Mouse (Mus musculus): ENCODE data around the gene Pdzk1.
A peak's percentile ranks its signal among the peaks of the same experiment; 100 is the strongest.

Pdzk1 gene

DNA sequence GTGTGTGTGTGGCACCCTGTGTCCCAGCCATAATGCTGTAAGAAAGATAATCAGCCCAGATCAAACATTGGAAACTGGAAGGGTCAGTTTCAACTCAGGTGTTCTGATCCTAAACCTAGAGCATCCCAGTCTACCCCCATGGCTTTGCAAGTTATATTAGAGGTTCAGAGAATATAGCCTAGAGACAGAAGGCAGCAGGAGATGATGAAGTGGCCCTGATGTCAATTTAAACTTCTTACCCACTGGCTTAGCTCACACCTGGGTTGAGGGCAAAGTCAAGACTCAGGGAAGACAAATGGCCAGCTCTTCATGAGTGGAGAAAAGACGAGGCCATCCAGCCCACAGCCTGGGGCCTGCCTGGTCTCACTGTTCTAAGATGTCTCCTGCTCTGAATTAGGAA lies at the start of gene Pdzk1, which contains the start of gene Cd160:
Gene Pdzk1, plus strand, starts transcription at position 301 of the 400 bp plus-strand sequence.
Gene Cd160, minus strand, starts transcription at position 368 of the 400 bp plus-strand sequence.
- no peak for DNase-seq

DNA sequence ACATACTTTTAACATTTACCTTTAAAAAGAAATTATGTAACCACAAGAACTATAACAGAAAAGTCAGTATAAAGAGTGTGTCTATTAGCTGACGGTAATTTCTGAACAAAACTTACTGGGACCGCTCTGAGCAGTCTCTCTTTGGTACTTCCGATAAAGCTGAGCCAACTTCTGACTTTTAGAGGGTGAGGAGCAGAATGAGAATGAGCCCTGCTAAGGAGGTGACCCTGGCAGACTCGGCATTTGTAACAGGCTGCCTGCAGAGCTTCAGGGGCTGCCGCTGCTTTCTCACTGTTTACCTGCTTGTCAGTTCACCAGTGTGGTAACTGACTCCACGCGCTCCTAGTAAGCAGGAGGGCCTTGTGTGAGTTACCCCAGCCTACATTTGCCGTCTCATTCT lies 46.8 kb upstream of the Pdzk1 start:
- no peak for DNase-seq

DNA sequence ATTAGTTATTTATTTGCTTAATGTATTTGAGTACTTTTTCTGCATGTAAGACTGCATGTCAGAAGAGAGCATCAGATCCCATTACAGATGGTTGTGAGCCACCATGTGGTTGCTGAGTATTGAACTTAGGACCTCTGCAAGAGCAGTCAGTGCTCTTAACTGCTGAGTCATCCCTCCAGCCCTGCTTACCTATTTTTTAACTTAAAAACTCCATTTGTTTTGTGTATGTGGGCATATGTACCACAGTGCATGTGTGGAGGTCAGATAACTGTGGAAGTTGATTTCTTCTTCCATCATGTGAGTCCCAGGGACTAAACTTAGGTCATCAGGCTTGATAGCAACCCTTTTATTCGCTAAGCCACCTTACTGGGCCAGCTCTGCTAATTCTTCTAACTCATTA lies 41.3 kb upstream of the Pdzk1 start:
- no peak for DNase-seq

DNA sequence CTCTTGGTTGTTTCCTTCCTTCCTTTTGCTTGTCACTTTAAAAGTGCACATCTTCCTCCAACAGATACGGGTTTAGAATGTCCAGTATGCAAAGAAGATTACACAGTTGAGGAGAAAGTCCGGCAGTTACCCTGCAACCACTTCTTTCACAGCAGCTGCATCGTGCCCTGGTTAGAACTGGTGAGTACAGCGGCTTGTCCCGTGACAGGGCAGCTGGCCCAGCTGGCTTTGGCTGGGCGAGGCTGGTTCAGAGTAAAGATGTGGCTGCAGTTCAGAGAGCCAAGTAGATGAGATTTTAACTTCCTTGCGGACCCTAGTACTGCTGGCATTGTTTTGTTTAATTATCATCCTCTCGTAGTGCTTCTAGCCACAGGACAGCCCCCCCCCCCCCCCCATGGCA lies 40.6 kb upstream of the Pdzk1 start:
- peak; percentile 58 for DNase-seq

DNA sequence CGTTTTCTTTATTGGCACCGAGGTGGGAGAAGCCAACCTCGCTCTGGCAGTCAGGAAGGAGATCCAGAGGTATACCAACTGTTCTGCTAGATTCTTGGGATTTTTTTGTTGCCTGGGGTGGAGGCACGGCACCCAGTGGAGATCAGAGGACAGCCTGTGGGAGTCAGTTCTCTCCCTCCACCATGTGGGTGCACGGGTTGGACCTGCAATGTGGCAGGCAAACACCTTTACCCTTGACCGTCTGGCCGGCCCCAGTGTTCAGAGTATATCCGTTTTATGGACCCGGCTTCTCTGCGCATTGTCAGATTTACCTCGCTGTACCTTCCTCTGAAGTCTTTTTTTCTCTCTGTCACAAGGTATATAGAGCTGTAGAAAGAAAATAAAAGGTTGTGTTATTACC lies 28.8 kb upstream of the Pdzk1 start:
- no peak for DNase-seq

DNA sequence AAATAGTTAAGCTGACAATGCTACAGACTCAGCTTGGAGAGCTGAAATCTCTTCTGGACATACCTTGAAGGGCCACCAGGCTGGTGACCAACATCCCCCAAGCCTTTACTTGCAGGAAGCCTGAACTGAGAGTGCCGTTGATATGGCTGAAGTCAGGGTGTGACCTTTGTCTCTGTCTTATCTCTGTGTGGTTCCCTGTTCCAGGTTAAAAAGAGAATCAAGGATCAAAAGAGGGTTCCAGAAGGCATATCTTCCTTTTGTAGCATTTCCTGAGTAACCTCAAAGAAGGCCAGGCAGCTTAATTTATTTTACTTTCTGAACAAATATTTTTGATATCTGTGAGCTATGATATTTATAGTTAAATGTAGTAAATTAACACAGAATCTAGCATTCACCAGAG lies 26.9 kb upstream of the Pdzk1 start:
- DNase-seq: no peak

DNA sequence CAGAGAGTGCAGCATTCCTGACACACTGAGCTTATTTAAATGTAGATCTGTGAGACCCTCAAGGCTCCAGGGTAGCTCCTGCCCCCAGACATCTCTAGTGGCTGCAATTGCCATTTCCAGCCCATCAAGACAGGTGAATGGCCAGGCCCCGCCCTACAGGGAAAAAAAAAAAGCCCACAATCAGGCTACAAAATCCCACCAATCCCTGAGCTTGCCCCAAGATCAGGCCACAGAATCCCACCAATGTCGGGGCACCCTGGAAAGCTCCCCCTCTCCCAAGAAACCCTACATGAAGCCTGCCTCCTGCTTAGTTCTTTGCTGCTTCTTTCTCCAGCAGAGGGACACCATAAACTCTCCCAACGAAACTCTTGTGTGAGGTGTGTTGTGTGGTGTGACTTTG lies 20.9 kb upstream of the Pdzk1 start:
- DNase-seq: no peak

DNA sequence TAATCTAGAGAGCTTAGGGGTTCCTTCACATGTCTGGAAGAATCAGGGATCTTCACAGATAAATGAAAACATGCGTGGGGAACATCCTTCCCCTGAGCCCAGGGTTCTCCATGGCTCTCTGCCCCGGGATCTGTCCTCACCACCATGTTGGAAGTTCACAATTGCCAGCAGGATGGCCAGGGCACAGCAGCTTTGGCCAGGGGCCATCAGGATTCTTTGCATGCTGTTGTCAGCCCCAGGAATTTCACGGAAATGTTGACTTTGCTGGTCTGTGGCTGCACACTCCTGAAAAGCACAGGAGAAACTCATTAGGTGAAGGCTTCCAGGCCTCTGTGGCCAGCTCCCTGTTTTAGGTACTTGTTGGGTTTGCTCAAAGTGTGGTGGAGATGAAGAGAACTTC lies 20.4 kb upstream of the Pdzk1 start:
- DNase-seq: no peak

DNA sequence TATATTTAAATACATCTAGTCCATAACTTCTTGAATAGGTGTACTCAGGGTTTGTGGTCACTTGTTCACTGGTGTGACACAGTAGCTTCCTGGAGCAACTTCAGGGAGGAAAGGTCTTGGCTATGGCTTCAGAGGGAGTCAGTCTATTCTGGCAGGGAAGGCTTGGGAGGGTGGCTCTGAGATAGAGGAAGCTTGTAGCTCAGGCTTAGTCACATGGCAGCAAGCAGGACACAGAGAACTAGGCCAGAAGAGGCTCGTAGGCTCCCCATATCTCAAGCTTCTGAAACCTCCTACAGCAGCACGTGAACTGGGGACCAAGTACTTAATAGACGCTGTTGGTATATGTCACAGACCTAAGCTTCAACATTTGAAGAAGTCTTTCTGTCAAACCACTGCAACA lies 17.9 kb upstream of the Pdzk1 start:
- no peak for DNase-seq

DNA sequence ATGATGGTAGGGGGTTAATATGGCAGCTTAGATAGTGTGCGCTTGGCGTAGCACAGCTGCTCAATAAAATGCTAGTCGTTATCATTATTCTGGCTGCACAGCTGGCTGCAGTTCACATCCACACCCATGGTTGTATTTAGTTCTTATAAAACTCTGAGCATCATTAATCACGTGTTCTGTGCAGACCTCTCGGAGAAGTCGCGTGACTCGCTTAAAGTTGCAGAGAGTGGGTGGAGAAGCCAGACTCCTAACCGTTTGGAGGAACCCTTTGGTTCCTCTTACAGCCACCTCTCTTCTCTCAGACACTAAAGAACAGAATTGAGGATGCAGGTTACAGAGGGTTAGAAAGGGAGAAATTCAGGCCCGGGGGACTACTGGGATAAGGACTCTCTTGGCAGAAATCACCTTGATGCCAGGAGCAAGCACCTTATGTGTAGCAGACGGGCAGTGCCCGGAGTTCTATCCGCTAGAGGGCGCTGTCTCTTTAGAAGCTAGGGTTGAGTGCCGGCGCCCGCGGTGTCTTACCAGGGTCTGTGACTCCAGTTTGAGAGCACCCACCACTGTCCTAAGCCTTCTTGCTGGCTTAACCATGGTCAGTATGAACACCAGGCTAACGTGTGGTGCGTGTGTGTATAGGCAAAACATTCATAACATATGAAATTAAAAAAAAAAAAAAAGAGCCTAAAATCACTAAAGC lies 16.5 kb upstream of the Pdzk1 start:
- peak; percentile 92 for DNase-seq

DNA sequence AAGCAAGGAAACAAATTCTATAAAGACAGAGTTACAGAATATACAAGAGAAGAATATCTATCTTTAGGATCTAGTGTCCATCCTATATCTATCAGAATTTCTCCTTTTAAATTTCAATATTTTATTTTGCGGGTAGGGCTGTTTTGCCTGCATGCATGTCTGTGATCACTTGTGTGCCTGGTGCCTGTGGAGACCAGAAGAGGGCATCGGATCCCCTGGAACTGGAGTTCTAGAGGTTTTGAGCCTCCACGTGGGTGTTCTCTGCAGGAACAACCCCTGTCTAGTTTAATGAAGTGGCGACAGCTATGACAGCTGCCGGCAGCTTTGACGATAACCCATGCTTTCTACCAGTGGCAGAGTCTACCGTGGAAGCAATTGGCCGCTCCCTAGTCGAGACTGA lies 16.0 kb upstream of the Pdzk1 start:
- DNase-seq: peak; percentile 80

DNA sequence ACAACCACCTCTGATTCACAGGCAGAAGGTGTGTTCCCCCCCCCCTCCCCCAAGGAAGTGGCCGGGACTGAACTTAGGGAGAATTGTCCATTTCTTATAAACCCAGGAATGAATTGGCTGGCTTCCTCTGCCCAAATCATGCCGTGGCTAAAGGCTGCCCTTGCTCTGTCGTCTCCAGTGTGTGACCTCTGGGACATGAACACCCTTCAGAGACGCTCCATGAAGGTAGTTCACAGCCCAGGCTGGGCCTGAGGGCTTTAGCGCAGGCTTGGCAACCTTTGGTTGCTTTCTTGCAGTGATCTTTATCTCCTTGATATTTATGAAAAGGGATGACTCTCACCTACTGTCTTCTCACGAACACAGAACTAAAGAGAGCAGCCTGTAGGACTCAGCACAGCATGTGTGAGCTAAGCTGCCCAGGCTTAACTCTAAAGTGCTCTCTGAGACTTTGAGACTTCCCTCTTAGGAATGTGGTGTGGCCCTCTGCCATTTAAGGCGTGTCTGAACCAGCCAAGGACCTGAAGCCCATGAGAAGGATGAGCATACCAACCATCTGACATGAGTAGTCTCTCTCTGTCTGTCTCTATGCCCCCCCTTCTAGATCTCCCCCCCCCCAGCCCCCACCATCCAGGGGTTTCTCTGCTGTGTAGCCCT lies 15.4 kb upstream of the Pdzk1 start:
- DNase-seq: peak; percentile 89

DNA sequence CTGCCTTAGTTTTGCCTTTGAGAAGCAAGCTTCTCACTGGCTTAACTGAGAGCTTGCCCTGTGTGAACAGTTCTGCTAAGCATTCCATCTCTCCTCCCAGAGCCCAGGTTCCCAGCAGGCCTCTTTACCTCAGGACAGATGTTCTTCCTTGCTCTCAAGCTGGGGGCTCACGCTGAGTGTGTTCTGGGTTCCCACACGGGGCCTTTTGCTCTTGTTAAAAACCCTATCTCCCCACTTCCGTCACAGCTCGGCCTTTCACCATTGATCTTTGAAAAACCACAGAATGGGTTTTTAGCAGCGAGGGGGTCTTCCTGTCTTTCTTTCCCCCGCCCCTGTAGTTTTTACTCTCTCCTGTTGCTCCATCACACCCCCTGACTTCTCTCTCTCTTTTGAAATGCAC lies 14.7 kb upstream of the Pdzk1 start:
- no peak for DNase-seq

DNA sequence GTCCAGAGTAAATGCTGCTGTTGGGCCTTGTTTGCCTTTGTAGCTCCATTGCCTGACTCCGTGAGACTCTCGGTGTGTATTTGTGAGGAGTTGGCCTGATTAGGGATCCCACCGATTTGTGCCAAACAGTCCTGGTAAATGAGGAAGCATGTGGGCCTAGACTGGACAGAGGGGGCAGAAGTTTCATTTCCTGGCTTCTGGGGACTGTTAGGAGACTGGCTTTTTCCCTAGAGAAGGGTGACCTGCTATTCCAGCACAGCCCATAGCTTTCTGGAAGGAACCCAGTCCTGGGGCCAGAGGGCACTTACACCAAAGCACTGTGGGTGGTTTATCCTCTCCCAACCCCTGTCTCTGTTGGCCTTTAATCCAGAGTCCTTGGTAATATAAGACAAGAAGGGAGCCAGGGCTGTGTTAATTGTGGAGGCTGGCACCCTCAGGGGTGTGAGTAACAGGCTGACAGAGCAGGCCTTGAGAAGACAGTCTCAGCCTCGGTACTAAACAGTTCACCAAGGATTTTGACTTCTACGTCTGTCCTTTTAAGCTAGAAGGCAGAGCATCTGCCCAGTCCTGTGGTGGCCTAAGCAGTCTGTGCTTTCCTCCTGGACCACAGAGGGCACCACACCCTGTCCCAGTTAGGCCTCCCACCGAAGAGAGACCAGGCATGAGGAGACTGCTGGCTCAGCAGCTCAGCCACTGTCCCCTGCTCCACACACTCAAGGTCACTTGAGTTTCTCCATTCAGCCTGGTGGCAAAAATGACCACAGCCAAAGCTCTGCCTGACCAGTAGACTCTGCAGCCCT lies 8.8 kb upstream of the Pdzk1 start:
- DNase-seq: peak; percentile 93

DNA sequence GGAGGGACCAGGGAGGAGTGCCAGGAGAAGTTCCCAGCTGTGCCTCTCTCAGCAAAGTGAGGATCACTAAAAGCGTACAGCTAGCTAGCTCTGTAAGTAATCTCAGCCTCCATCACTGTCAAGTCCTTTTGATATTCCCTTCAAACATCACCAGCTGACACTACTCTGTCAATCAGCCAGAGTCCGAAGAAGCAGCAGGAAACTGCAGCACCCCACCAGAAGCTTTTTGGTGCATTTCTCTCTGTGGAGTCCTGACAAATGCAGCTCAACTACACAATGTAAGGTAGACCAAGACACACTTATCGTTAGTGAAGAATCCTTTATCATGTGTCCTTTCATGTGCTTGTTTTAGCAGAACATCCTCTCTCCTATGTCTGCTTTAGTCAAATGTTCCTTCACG lies 7.5 kb upstream of the Pdzk1 start:
- DNase-seq: no peak

DNA sequence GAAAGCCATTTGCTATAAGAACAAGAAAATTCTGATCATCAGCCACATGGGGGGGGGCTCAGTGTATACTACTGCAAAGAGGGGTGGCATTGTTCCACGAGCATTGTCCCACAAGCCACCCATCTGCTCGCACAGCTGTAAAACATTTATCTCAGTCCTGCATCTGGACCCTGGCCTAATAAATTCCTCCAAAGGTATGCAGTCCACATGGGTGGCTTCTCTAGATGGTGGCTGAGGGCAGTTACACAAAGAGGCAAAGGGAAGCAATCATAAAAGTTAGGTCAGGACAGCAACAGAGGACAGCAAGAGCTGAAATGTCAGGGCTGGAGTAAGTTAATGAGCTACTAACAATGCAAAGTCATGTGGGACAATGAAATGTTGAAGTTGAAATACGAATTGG lies 5.4 kb upstream of the Pdzk1 start:
- DNase-seq: peak; percentile 77

DNA sequence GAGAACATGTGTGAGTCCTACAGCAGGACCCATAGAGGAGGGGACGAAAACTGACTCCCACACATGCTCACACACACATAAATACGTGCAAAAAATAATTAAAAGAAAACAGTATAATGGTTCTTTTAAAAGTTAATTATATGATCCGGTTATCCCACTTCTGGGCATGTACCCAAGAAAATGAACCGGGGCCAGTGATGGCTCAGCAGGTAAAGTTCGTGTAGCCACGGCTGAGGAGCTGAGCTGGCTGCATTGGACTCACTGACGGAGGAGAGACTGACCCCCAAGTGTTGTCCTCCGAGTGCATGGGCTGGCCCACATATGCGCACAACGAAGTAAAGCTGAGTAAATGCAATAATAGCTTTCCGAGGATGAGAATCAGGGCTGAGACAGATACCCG lies 4.5 kb upstream of the Pdzk1 start:
- peak; percentile 90 for DNase-seq

DNA sequence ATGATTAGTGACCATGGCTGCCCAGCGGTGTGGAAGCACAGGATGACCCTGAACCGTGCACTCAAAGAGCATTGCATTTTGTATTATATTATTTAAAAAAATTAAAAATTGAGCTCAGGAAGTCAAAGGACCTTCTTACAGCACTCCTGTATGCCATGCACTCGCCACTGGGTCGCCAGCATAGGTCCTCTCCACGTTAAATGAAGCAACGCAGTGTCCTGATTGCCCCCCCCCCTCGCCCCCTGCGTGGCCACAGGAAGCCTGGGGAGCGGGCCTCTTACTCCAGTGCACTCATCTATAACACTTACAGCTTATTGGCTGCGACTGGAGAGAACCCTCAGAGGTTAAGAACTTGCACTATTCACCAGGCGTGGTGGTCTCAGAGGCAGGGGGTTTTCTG lies 3.8 kb upstream of the Pdzk1 start:
- peak; percentile 12 for DNase-seq

DNA sequence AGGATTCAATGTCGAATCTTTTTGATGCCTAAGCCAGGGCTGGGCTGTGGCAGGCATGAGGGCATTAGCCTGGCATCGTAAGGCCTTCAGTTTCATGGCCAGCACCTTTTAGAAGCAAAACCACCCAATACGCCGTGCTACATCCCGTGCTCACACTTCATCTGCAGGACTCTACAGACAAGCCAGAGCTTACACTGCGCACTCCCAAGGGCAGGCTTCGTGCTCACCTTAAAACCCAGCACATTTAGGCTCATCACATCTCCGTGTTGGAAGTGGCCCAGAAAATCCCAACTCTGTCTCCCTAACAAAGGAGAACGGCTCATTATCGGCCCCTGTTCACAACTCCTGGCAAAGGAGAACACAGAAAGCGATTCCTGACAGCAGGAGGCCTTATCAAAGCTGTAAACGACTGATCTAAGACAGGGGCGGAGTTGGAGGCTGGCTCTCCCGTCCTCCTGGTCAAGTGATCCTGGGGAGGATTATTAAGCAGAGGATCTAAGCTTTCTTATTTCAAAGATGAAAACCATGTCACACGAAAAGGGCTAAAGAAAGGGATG lies 698 bp upstream of the Pdzk1 start:
- peak; percentile 44 for DNase-seq

DNA sequence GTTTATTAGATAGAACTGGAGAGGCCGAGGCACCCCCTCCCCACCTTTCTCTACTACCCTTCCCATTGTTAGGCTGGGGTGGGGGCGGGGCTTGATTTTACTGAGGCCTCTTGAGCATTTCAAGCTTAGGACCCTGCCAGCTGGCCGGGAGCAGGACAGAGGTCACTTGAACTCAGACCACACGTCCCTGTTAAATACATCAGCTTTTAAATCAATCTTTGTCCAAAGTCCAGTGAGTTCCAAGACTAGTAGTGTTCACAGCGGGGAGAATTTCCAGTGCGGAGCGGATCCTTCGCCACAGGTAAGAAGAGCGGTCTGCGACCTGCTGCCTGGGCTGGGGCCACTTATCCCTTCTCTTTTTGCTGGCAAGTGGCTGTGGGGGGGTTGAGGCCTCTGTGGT lies 772 bp downstream of the Pdzk1 start:
- DNase-seq: peak; percentile 92

DNA sequence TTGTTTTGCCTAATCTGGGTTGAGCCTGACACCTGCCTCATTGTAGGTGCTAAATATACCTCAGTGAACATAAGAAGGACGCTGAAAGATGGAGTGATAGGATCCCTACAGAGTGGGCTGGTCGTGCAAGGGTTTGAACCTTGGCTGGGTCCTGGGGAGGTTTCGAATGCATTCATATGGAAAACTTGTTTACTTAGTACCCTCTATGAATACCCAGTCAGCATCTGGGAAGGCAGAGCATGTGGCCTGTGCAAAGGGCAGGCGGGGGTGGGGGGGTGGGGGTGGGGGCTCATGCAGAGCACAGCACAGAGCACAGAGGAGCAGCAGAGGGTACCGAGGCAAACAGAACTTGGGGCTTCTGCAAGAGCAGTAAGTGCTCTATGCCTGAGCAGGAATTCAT lies 3.8 kb downstream of the Pdzk1 start:
- peak; percentile 82 for DNase-seq

DNA sequence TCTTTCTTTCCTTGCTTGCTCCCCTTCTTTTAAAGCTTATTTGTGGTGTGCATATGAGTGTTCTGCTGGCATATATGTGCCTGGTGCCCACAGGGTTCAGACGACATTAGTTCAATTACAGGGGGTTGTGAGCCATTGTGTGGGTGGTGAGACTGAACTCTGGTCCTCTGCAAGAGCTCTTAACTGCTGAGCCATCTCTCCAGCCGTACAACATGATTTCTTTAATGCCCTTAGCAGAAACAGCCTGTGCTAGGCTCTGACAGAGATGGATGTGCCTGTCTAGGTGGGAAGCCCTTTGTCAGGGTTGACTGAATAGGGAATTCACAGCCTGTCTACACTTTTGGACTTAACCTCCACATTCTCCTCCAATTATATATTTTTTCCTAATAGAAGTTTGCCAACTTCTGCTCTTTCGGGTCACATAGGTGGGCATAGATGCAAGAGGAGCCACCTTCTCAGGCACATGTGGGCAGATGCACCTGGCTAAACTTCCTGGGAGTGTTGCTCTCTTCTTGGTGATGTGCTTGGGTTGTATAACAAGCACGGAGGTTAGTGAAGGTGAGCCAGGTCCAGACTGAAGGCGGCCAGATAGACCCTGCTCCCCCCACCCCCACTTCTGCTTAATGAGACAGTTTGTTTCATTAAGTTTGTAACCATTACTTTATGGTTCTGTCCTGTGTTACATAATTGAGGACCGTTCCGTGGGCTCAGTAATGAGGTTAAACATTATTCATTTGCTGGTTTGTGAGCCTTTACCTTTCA lies 5.7 kb downstream of the Pdzk1 start:
- peak; percentile 88 for DNase-seq

DNA sequence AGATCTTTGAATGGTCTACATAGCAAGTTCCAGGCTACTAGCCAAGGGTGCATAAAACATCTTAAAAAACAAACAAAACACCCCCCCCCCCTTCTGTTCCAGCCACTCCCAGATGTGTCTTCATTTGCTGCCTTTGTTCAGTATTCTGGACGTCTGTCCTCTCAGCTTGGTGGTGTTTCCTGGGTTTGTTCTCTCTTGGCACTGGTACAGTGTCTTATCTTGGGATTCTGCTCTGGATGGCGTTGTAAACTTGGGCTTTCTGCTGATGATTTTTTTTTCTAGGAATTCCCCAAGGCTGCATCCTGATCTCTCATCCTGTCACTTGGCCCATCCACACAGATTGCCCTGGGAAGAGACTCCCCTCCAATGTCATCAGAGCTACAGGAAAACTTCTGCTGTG lies 7.3 kb downstream of the Pdzk1 start:
- no peak for DNase-seq

Measured in kidney, adult 9 months (tissue).